ENCODE assay signal across 8 mouse cellular contexts in genomic region chr4:111721121-111721840, GRCm38 (mm10). TPM values are rescaled to one million over a fixed set of nuclear protein-coding genes. Genes with fewer than 3 reads are reported as not detected.
DNase-seq lines count a peak whose midpoint lies in the region; ATAC-seq and TF ChIP-seq lines count a peak whose summit lies in the region.

No protein-coding gene starts in this region.

- peak overlapping the region; percentile 79; the same call in 1 of the 2 replicates for H3K9ac ChIP-seq in kidney, embryonic 14.5 days (ENCODE audit: low read depth, low read length)
- H3K9ac ChIP-seq in forebrain, embryonic 14.5 days (ENCODE audit: low read length): no peak overlapping the region
- no peak overlapping the region for H3K9ac ChIP-seq in hindbrain, embryonic 16.5 days (ENCODE audit: low read depth, low read length)
- no peak overlapping the region for H3K9ac ChIP-seq in neural tube, embryonic 14.5 days (replicated peaks; ENCODE audit: low read depth, low read length)

- intact Hi-C loops in left cerebral cortex, postnatal 36 days (cut with DNase I): no loop called here

- no peak for DNase-seq in kidney, adult 11 months
- DNase-seq in forebrain, embryonic 14.5 days (ENCODE audit: low spot score): peak; percentile 4
- DNase-seq in lung, adult 2 months: no peak
- DNase-seq in left cerebral cortex, postnatal 36 days (ENCODE audit: low spot score in 2 of 2): no peak
- DNase-seq in cerebellum, adult 11 months: no peak

- H3K36me3 ChIP-seq in kidney, embryonic 14.5 days (ENCODE audit: control insufficient read depth, insufficient read depth, low read length): no peaks in the 10 kb centered on the region; the same call in 1 of the 2 replicates
- H3K36me3 ChIP-seq in forebrain, embryonic 14.5 days (ENCODE audit: control insufficient read depth, insufficient read depth, low read length): no peaks in the 10 kb centered on the region
- H3K36me3 ChIP-seq in hindbrain, embryonic 16.5 days (ENCODE audit: control insufficient read depth, insufficient read depth, low read length): no peaks in the 10 kb centered on the region
- H3K36me3 ChIP-seq in neural tube, embryonic 14.5 days (ENCODE audit: control insufficient read depth, insufficient read depth, low read length): no peaks in the 10 kb centered on the region

- WGBS in kidney, embryonic 14.5 days: 23% methylated on average over 4 of the region's 4 CpGs
- WGBS in forebrain, embryonic 14.5 days: 28% methylated on average over 4 of the region's 4 CpGs
- 30% methylated on average over 4 of the region's 4 CpGs for WGBS in hindbrain, embryonic 16.5 days
- 10% methylated on average over 4 of the region's 4 CpGs for WGBS in lung, adult 2 months
- 31% methylated on average over 4 of the region's 4 CpGs for WGBS in neural tube, embryonic 14.5 days

- H3K9me3 ChIP-seq in kidney, embryonic 14.5 days (ENCODE audit: control insufficient read depth, low read length): no peaks in the 10 kb centered on the region
- no peaks in the 10 kb centered on the region for H3K9me3 ChIP-seq in forebrain, embryonic 14.5 days (replicated peaks; ENCODE audit: control insufficient read depth, low read length)
- no peaks in the 10 kb centered on the region for H3K9me3 ChIP-seq in hindbrain, embryonic 16.5 days (ENCODE audit: control insufficient read depth, low read length)
- H3K9me3 ChIP-seq in neural tube, embryonic 14.5 days (ENCODE audit: control insufficient read depth, low read length): no peaks in the 10 kb centered on the region

- ATAC-seq in kidney, embryonic 14.5 days (ENCODE audit: low FRiP score, low TSS enrichment): no peak
- no peak for ATAC-seq in forebrain, embryonic 14.5 days
- no peak; the same call in 1 of the 2 replicates for ATAC-seq in hindbrain, embryonic 16.5 days
- ATAC-seq in neural tube, embryonic 14.5 days (ENCODE audit: low read depth): no peak

- no peaks in the 10 kb centered on the region for H3K27me3 ChIP-seq in kidney, embryonic 14.5 days (ENCODE audit: control insufficient read depth, insufficient read depth, low read length)
- no peaks in the 10 kb centered on the region for H3K27me3 ChIP-seq in forebrain, embryonic 14.5 days (replicated peaks; ENCODE audit: control insufficient read depth, insufficient read depth, low read length)
- peaks cover under 1% of the 10 kb centered on the region; the same call in 1 of the 2 replicates for H3K27me3 ChIP-seq in hindbrain, embryonic 16.5 days (replicated peaks; ENCODE audit: control insufficient read depth, insufficient read depth, low read length)
- no peaks in the 10 kb centered on the region for H3K27me3 ChIP-seq in neural tube, embryonic 14.5 days (ENCODE audit: control insufficient read depth, insufficient read depth, low read length)

- peak overlapping the region; percentile 76 for H3K27ac ChIP-seq in kidney, embryonic 14.5 days (ENCODE audit: low read depth, low read length)
- no peak overlapping the region for H3K27ac ChIP-seq in forebrain, embryonic 14.5 days (ENCODE audit: low read depth, low read length)
- no peak overlapping the region for H3K27ac ChIP-seq in hindbrain, embryonic 16.5 days (ENCODE audit: low read depth, low read length)
- H3K27ac ChIP-seq in neural tube, embryonic 14.5 days (ENCODE audit: low read depth, low read length): peak overlapping the region; percentile 22; the same call in 1 of the 2 replicates

- no peak for TF ChIP-seq POLR2A in lung, adult 2 months (IDR thresholded peaks at IDR 0.05; ENCODE audit: borderline replicate concordance, extremely low read depth, low read depth, low read length)

- peak overlapping the region; percentile 93 for H3K4me3 ChIP-seq in kidney, embryonic 14.5 days (ENCODE audit: low read length)
- peak overlapping the region; percentile 62 for H3K4me3 ChIP-seq in forebrain, embryonic 14.5 days (ENCODE audit: low read depth, low read length)
- peak overlapping the region; percentile 85; the same call in 1 of the 2 replicates for H3K4me3 ChIP-seq in hindbrain, embryonic 16.5 days (ENCODE audit: low read length)
- H3K4me3 ChIP-seq in lung, adult 2 months (replicated peaks; ENCODE audit: extremely low read depth, low read depth, low read length): peak overlapping the region; percentile 11
- peak overlapping the region; percentile 73; the same call in 1 of the 2 replicates for H3K4me3 ChIP-seq in neural tube, embryonic 14.5 days (ENCODE audit: low read depth, low read length)

- H3K4me2 ChIP-seq in kidney, embryonic 14.5 days (replicated peaks; ENCODE audit: low read depth, low read length): peak overlapping the region; percentile 63
- peak overlapping the region; percentile 75 for H3K4me2 ChIP-seq in forebrain, embryonic 14.5 days (ENCODE audit: low read length)
- H3K4me2 ChIP-seq in hindbrain, embryonic 16.5 days (ENCODE audit: low read length): peak overlapping the region; percentile 82
- H3K4me2 ChIP-seq in neural tube, embryonic 14.5 days (ENCODE audit: low read depth, low read length): peak overlapping the region; percentile 77

- TF ChIP-seq CTCF in lung, adult 2 months (IDR thresholded peaks at IDR 0.05; ENCODE audit: insufficient read depth, low read length): no peak

- peaks cover 7% of the 10 kb centered on the region for H3K4me1 ChIP-seq in kidney, embryonic 14.5 days (ENCODE audit: control insufficient read depth, insufficient read depth, low read length)
- H3K4me1 ChIP-seq in forebrain, embryonic 14.5 days (ENCODE audit: control insufficient read depth, insufficient read depth, low read length): no peaks in the 10 kb centered on the region
- no peaks in the 10 kb centered on the region for H3K4me1 ChIP-seq in hindbrain, embryonic 16.5 days (ENCODE audit: control insufficient read depth, insufficient read depth, low read depth, low read length)
- H3K4me1 ChIP-seq in lung, adult 2 months (ENCODE audit: control insufficient read depth, insufficient read depth, low read length): peaks cover 3% of the 10 kb centered on the region; the same call in 1 of the 2 replicates
- no peaks in the 10 kb centered on the region for H3K4me1 ChIP-seq in neural tube, embryonic 14.5 days (ENCODE audit: control insufficient read depth, insufficient read depth, low read length)

RNA-seq across cellular contexts. Expression of gene Spata6, which starts 1.5 kb away (rescaled TPM):
- 29.0 and 29.4 TPM in 2 replicates for polyA plus RNA-seq in kidney, embryonic 14.5 days (2014; fragmentation: Nextera tagmentation; extraction: Ambion mirVana)
- polyA plus RNA-seq in forebrain, embryonic 14.5 days (2014; fragmentation: Nextera tagmentation; extraction: Ambion mirVana): 10.4 and 11.0 TPM in 2 replicates
- 16.1 and 16.8 TPM in 2 replicates for polyA plus RNA-seq in hindbrain, embryonic 16.5 days (2015; fragmentation: Nextera tagmentation; extraction: Ambion mirVana)
- 27.8 and 46.0 TPM in 2 replicates for polyA plus RNA-seq in lung, adult 2 months (2012; rRNA removed)
- polyA plus RNA-seq in neural tube, embryonic 14.5 days (2014; fragmentation: Nextera tagmentation; extraction: Ambion mirVana): 11.8 and 16.9 TPM in 2 replicates
- total RNA-seq in left cerebral cortex, postnatal 36 days (2021): 1 to 10 TPM; 2.7 to 5.5 TPM

Comparison
In these comparisons a context has a peak if more than half of its experiments do, and no peak if none do; other contexts are left out.
1. H3K27ac ChIP-seq: peak in kidney, embryonic 14.5 days (single experiment) and neural tube, embryonic 14.5 days (single experiment); none in forebrain, embryonic 14.5 days (single experiment) and hindbrain, embryonic 16.5 days (single experiment).
2. H3K4me3 ChIP-seq: peak in every context shown above with its lines; median percentile 93 in kidney, embryonic 14.5 days; 85 in hindbrain, embryonic 16.5 days; 73 in neural tube, embryonic 14.5 days; 62 in forebrain, embryonic 14.5 days; 11 in lung, adult 2 months.
3. Peak in every context shown above with its lines, with median percentiles within 50 percentile points of each other: H3K4me2 ChIP-seq.